Mouse (Mus musculus) E14TG2a.4 (cell line): ENCODE results near the gene Iba57.

Source experiments
- CTCF ChIP-seq: conservative IDR thresholded peaks from 2 replicates; pipeline ENCODE4 v1.5.1; 2014; ENCODE audit warnings: low read length
- NANOG ChIP-seq: IDR thresholded peaks from 2 replicates; pipeline ENCODE4 v1.6.1; 2014; ENCODE audit warnings: borderline replicate concordance, low read length, mixed read lengths
- POU5F1 ChIP-seq: IDR thresholded peaks from 2 replicates; pipeline ENCODE4 v1.6.1; 2014; ENCODE audit warnings: low read length, borderline replicate concordance

DNA sequence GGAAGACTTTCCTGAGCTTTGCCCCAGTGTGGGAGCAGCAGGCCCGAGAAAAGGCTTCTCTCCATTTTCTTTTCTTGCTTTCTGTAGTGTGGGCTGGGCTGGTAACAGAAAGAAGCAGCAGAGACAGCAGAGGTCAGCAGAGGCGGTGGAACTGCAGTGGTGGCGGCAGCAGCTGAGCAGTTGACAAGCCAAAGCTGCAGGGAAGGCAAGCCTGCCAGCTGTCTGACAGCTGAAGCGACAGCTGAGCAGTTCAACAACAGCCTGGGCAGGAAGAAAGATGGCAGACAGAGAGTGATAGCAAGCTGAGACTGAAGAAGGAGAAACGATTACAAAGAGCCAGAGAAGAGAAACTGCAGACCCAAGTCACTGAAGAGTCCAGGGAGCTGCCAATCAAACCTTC is 2.1 kb downstream of the Iba57 start:
- TF ChIP-seq CTCF: no peak
- TF ChIP-seq NANOG: no peak
- TF ChIP-seq POU5F1: no peak
